Mouse (Mus musculus) lung, embryonic 16.5 days (tissue): ENCODE results near the gene Otor. TPM values are rescaled to one million over a fixed set of nuclear protein-coding genes. Genes with fewer than 3 reads are reported as not detected.

ENCODE experiments used
- ATAC-seq: fragments of 200-750 bp; cut with Nextera tagmentation; 2 replicates; pipeline ENCODE4 v1.8.0; 2017; ENCODE audit warnings: low read depth, mild to moderate bottlenecking, moderate library complexity
- H3K27ac ChIP-seq: fragments of 300-500 bp; sonication (generic); 2 replicates; pipeline ENCODE4 v1.5.1; 2014; ENCODE audit warnings: mild to moderate bottlenecking, control low read depth, low read length
- H3K27me3 ChIP-seq: fragments of 300-500 bp; sonication (generic); 2 replicates; pipeline ENCODE4 v1.6.1; 2014; ENCODE audit warnings: low read depth, low read length, mixed read lengths; ENCODE audit not compliant: control insufficient read depth, insufficient read depth
- H3K36me3 ChIP-seq: fragments of 300-500 bp; sonication (generic); 2 replicates; pipeline ENCODE4 v1.6.1; 2014; ENCODE audit warnings: low read length; ENCODE audit not compliant: control insufficient read depth, insufficient read depth
- H3K4me1 ChIP-seq: fragments of 300-500 bp; sonication (generic); replicated peaks from 2 replicates; pipeline ENCODE4 v1.6.1; 2014; ENCODE audit warnings: low read length, mixed read lengths; ENCODE audit not compliant: control insufficient read depth, insufficient read depth
- H3K4me2 ChIP-seq: fragments of 300-500 bp; sonication (generic); 2 replicates; pipeline ENCODE4 v1.6.1; 2014; ENCODE audit warnings: low read depth, low read length, control low read depth
- H3K4me3 ChIP-seq: fragments of 300-500 bp; sonication (generic); 2 replicates; pipeline ENCODE4 v1.5.1; 2014; ENCODE audit warnings: mild to moderate bottlenecking, low read length, control low read depth
- H3K9ac ChIP-seq: fragments of 300-500 bp; sonication (generic); 2 replicates; pipeline ENCODE4 v1.6.1; 2014; ENCODE audit warnings: low read length, control low read depth
- H3K9me3 ChIP-seq: fragments of 300-500 bp; sonication (generic); 2 replicates; pipeline ENCODE4 v1.6.1; 2016; ENCODE audit warnings: low read length; ENCODE audit not compliant: control insufficient read depth
- WGBS: fragments of 180-500 bp; shearing (Covaris S2); extraction: QIAGEN DNeasy Blood & Tissue Kit; methylation state at CpG from one replicate; pipeline ENCODE4 v1.1.7; 2014; 5-methylcytosine and 5-hydroxymethylcytosine counted together
- polyA plus RNA-seq: library from polyadenylated mRNA; unstranded; fragments of >200 nt; fragmentation: Nextera tagmentation; extraction: Ambion mirVana; gene quantifications from 2 replicates; pipeline ENCODE4 v1.2.1, GENCODE M21; 2015

Otor gene
- polyA plus RNA-seq, 1 experiment from 2014 or later = 0.64 TPM

GRCm38 (mm10) chr2:143062432-143062811 is 15.9 kb upstream of the Otor start:
- Histone ChIP-seq H3K4me2 (peak overlapping the region; percentile 63), H3K27ac (no peak overlapping the region), H3K4me3 (peak overlapping the region; percentile 76), H3K27me3 (no peaks in the 10 kb centered on the region), H3K9ac (peak overlapping the region; percentile 61), H3K4me1 (peaks cover 6% of the 10 kb centered on the region), H3K36me3 (no peaks in the 10 kb centered on the region), H3K9me3 (no peaks in the 10 kb centered on the region)
- 41% methylated on average over 6 of the region's 6 CpGs for WGBS
- ATAC-seq = peak; percentile 54

- WGBS = under 1% methylated on average over 55 of the region's 55 CpGs
- Histone ChIP-seq H3K4me3 (peak within 1 kb of the TSS; percentile 76), H3K27ac (no peak within 1 kb of the TSS; the same call in 1 of the 2 replicates), H3K9me3 (no peaks in the 10 kb centered on the region), H3K4me2 (peak within 1 kb of the TSS; percentile 70), H3K36me3 (no peaks in the 10 kb centered on the region), H3K9ac (peak within 1 kb of the TSS; percentile 83), H3K27me3 (no peaks in the 10 kb centered on the region), H3K4me1 (peaks cover 6% of the 10 kb centered on the region)
- ATAC-seq = peak; percentile 97
These were observed 15.2 kb upstream of the Otor start, which contains the start of gene Snrpb2 for GRCm38 (mm10) chr2:143062812-143063792. Gene Snrpb2, plus strand, starts transcription at chr2:143063039.

GRCm38 (mm10) chr2:143065914-143066313 is 12.4 kb upstream of the Otor start:
- no peak overlapping the region for H3K4me3 ChIP-seq
- H3K27ac ChIP-seq = no peak overlapping the region
- H3K36me3 ChIP-seq = peaks cover 14% of the 10 kb centered on the region
- WGBS = 81% methylated on average over 3 of the region's 3 CpGs
- H3K9me3 ChIP-seq = no peaks in the 10 kb centered on the region
- H3K27me3 ChIP-seq = no peaks in the 10 kb centered on the region
- no peak overlapping the region for H3K4me2 ChIP-seq
- ATAC-seq = no peak
- H3K9ac ChIP-seq = no peak overlapping the region
- peaks cover 6% of the 10 kb centered on the region for H3K4me1 ChIP-seq

DNA sequence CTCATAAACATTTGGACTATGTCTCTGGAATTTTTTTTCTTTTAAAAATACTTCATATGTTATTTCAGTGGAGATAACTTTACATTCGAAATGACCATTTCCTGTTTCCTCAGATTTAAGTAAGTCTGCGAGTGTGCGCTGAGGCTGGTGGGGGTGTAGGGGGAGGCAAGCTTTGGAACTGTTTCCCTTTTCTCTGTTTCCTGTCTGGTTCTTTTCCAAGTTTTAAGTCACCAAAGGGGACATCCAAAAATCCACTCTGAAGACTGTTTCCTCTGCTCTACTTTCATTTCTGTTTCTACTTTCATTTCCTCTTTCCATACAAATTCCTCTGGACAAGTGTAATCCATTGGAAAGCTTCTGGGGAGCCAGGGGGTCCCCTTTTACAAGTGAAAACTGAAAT is 3.4 kb downstream of the Otor start:
- Histone ChIP-seq H3K4me2 (no peak overlapping the region), H3K4me3 (no peak overlapping the region), H3K27ac (no peak overlapping the region), H3K9ac (no peak overlapping the region), H3K9me3 (no peaks in the 10 kb centered on the region), H3K27me3 (no peaks in the 10 kb centered on the region), H3K36me3 (no peaks in the 10 kb centered on the region), H3K4me1 (no peaks in the 10 kb centered on the region; the same call in 1 of the 2 replicates)
- ATAC-seq = 0 out of 2 replicates have a peak, but pooled peaks have one; percentile 49
- WGBS = 33% methylated on average over 3 of the region's 3 CpGs

- Histone ChIP-seq H3K4me2 (no peak overlapping the region), H3K9me3 (no peaks in the 10 kb centered on the region), H3K9ac (no peak overlapping the region), H3K4me1 (no peaks in the 10 kb centered on the region), H3K27ac (no peak overlapping the region), H3K36me3 (no peaks in the 10 kb centered on the region), H3K4me3 (no peak overlapping the region), H3K27me3 (no peaks in the 10 kb centered on the region)
- no peak for ATAC-seq
- WGBS = 70% methylated on average over 2 of the region's 2 CpGs
These were observed 6.7 kb downstream of the Otor start for GRCm38 (mm10) chr2:143084852-143085397.

GRCm38 (mm10) chr2:143089866-143090265 is 11.6 kb downstream of the Otor start:
- WGBS = 60% methylated on average over 8 of the region's 8 CpGs
- Histone ChIP-seq H3K27ac (no peak overlapping the region), H3K9me3 (no peaks in the 10 kb centered on the region), H3K27me3 (no peaks in the 10 kb centered on the region), H3K9ac (no peak overlapping the region), H3K4me2 (no peak overlapping the region), H3K36me3 (no peaks in the 10 kb centered on the region), H3K4me3 (no peak overlapping the region), H3K4me1 (no peaks in the 10 kb centered on the region; the same call in 1 of the 2 replicates)
- ATAC-seq = no peak

- peak; percentile 82 for ATAC-seq
- Histone ChIP-seq H3K4me2 (peak overlapping the region; percentile 22; the same call in 1 of the 2 replicates), H3K9ac (no peak overlapping the region), H3K27ac (no peak overlapping the region), H3K27me3 (no peaks in the 10 kb centered on the region), H3K36me3 (no peaks in the 10 kb centered on the region), H3K4me1 (no peaks in the 10 kb centered on the region; the same call in 1 of the 2 replicates), H3K4me3 (no peak overlapping the region), H3K9me3 (no peaks in the 10 kb centered on the region)
- WGBS = 13% methylated on average over 6 of the region's 6 CpGs
These were observed 15.5 kb downstream of the Otor start for GRCm38 (mm10) chr2:143093726-143094125.

- WGBS = 33% methylated on average over 6 of the region's 6 CpGs
- no peak overlapping the region for H3K4me2 ChIP-seq
- no peak overlapping the region for H3K4me3 ChIP-seq
- H3K9me3 ChIP-seq = no peaks in the 10 kb centered on the region
- no peaks in the 10 kb centered on the region for H3K36me3 ChIP-seq
- no peak overlapping the region for H3K27ac ChIP-seq
- ATAC-seq = no peak
- no peaks in the 10 kb centered on the region; the same call in 1 of the 2 replicates for H3K4me1 ChIP-seq
- no peaks in the 10 kb centered on the region for H3K27me3 ChIP-seq
- no peak overlapping the region for H3K9ac ChIP-seq
These were observed 16.5 kb downstream of the Otor start for GRCm38 (mm10) chr2:143094761-143095160.

GRCm38 (mm10) chr2:143097170-143097569 is 18.9 kb downstream of the Otor start:
- Histone ChIP-seq H3K9ac (no peak overlapping the region), H3K9me3 (no peaks in the 10 kb centered on the region), H3K4me2 (no peak overlapping the region), H3K36me3 (no peaks in the 10 kb centered on the region), H3K4me1 (no peaks in the 10 kb centered on the region; the same call in 1 of the 2 replicates), H3K4me3 (no peak overlapping the region), H3K27me3 (no peaks in the 10 kb centered on the region), H3K27ac (no peak overlapping the region)
- WGBS = 37% methylated on average over 1 of the region's 1 CpGs
- no peak for ATAC-seq
